Mouse (Mus musculus) heart, postnatal 14 days (tissue): Measurements from ENCODE around the gene Gpx2. TPM values are rescaled to one million over a fixed set of nuclear protein-coding genes. Genes with fewer than 3 reads are reported as not detected.
A peak's percentile ranks its signal among the peaks of the same experiment; 100 is the strongest.

ENCODE experiments used
- DNase-seq, 2 experiments: peaks; one replicate each; pipeline ENCODE4 v3.0.0; 2021 to 2022
- intact Hi-C: fragments of 180-260 bp; cut with DNase I; formaldehyde crosslinking; loops from one replicate; pipeline ENCODE4 v1.15.1; 2025
- long read RNA-seq, 2 experiments: library from polyadenylated mRNA; stranded (forward); transcript quantifications; one replicate each; pipeline ENCODE4 v2.0.0; 2021
- total RNA-seq, 2 experiments: library from RNA; stranded (reverse); gene quantifications; 2 replicates each; pipeline ENCODE4 v1.2.3; 2021

The Gpx2 gene
- total RNA-seq, result not detected
- long read RNA-seq, experiment 1, result 0 reads
- long read RNA-seq, experiment 2, result 0 reads

GRCm38 (mm10) chr12:76795350-76795749, at the start of gene Gpx2:
Gene Gpx2, minus strand, starts transcription at chr12:76795554.
- intact Hi-C loops, result no loop called here
- DNase-seq, result no peak

- no peak for DNase-seq
- intact Hi-C loops, result no loop called here
Measured at GRCm38 (mm10) chr12:76844346-76845061, 49.1 kb upstream of the Gpx2 start.

- DNase-seq, result no peak
- intact Hi-C loops, result no loop called here
Measured at GRCm38 (mm10) chr12:76840081-76840480, 44.7 kb upstream of the Gpx2 start.

GRCm38 (mm10) chr12:76839298-76839697, 43.9 kb upstream of the Gpx2 start:
- DNase-seq, result no peak
- intact Hi-C loops, result loop anchor here (5.0 kb wide), 3 partner anchors 123 to 728 kb away; partner anchors contain the start of gene Max

GRCm38 (mm10) chr12:76837844-76838650, 42.7 kb upstream of the Gpx2 start:
- no peak for DNase-seq
- intact Hi-C loops, result loop anchor here (2.0 to 5.0 kb wide), 5 partner anchors 41 to 729 kb away; partner anchors contain the start of gene Max

- peak; percentile 97 to 98 for DNase-seq
- intact Hi-C loops, result loop anchor here (2.0 to 5.0 kb wide), 5 partner anchors 42 to 730 kb away; partner anchors contain the start of gene Max
Measured at GRCm38 (mm10) chr12:76837101-76837843, 41.9 kb upstream of the Gpx2 start.

- DNase-seq, result peak in 1 of 2 experiments; percentile 28
- intact Hi-C loops, result no loop called here
Measured at GRCm38 (mm10) chr12:76832704-76833103, 37.4 kb upstream of the Gpx2 start.

- no peak for DNase-seq
- intact Hi-C loops, result no loop called here
Measured at GRCm38 (mm10) chr12:76825283-76825682, 29.9 kb upstream of the Gpx2 start.

- intact Hi-C loops, result no loop called here
- no peak for DNase-seq
Measured at GRCm38 (mm10) chr12:76822651-76823041, 27.3 kb upstream of the Gpx2 start, which contains the start of gene Rab15. Gene Rab15, minus strand, starts transcription at chr12:76822908.

- intact Hi-C loops, result no loop called here
- peak; percentile 47 to 52 for DNase-seq
Measured at GRCm38 (mm10) chr12:76822002-76822650, 26.8 kb upstream of the Gpx2 start.

- DNase-seq, result no peak
- intact Hi-C loops, result no loop called here
Measured at GRCm38 (mm10) chr12:76820615-76821014, 25.3 kb upstream of the Gpx2 start.

- intact Hi-C loops, result no loop called here
- DNase-seq, result no peak
Measured at GRCm38 (mm10) chr12:76819816-76820215, 24.5 kb upstream of the Gpx2 start.

GRCm38 (mm10) chr12:76818908-76819307, 23.6 kb upstream of the Gpx2 start:
- DNase-seq, result no peak
- intact Hi-C loops, result no loop called here

GRCm38 (mm10) chr12:76818120-76818519, 22.8 kb upstream of the Gpx2 start:
- intact Hi-C loops, result no loop called here
- no peak for DNase-seq

- intact Hi-C loops, result no loop called here
- no peak for DNase-seq
Measured at GRCm38 (mm10) chr12:76817176-76817575, 21.8 kb upstream of the Gpx2 start.

GRCm38 (mm10) chr12:76816720-76817119, 21.4 kb upstream of the Gpx2 start:
- intact Hi-C loops, result no loop called here
- DNase-seq, result no peak

GRCm38 (mm10) chr12:76814120-76814519, 18.8 kb upstream of the Gpx2 start:
- intact Hi-C loops, result no loop called here
- DNase-seq, result no peak

GRCm38 (mm10) chr12:76813543-76813942, 18.2 kb upstream of the Gpx2 start:
- no peak for DNase-seq
- intact Hi-C loops, result no loop called here

GRCm38 (mm10) chr12:76811006-76811405, 15.7 kb upstream of the Gpx2 start:
- no peak for DNase-seq
- intact Hi-C loops, result no loop called here

GRCm38 (mm10) chr12:76810491-76810890, 15.1 kb upstream of the Gpx2 start:
- no peak for DNase-seq
- intact Hi-C loops, result no loop called here
